Mouse (Mus musculus) CH12.LX (cell line): Measurements from ENCODE around the gene Endou. TPM values are rescaled to one million over a fixed set of nuclear protein-coding genes. Genes with fewer than 3 reads are reported as not detected.

ENCODE experiments used
- DNase-seq: peaks from one replicate; pipeline ENCODE4 v3.0.0-alpha.2; 2013; ENCODE audit errors: extremely low read depth
- H3K27ac ChIP-seq: 2 replicates; pipeline ENCODE4 v1.5.1; 2012; ENCODE audit warnings: low read depth, mild to moderate bottlenecking, control low read depth, moderate library complexity; ENCODE audit not compliant: insufficient read depth
- H3K27me3 ChIP-seq: replicated peaks from 2 replicates; pipeline ENCODE3; 2012; ENCODE audit warnings: inconsistent platforms
- H3K36me3 ChIP-seq, 2 experiments: replicated peaks in 1 of 2; 2 replicates each; pipeline versions ENCODE3 to v1.6.1; 2012; ENCODE audit warnings: inconsistent platforms in 1 of 2, low read length in 1 of 2, mild to moderate bottlenecking in 1 of 2, mixed read lengths in 1 of 2, moderate library complexity in 1 of 2; ENCODE audit not compliant: control insufficient read depth in 1 of 2, insufficient read depth in 1 of 2
- H3K4me1 ChIP-seq, 2 experiments: 2 replicates each; pipeline ENCODE4 v1.6.1; 2012; ENCODE audit warnings: inconsistent platforms in 1 of 2, moderate library complexity in 1 of 2; ENCODE audit not compliant: insufficient read depth in 2 of 2, control insufficient read depth in 1 of 2
- H3K4me2 ChIP-seq: 2 replicates; pipeline ENCODE4 v1.6.1; 2012; ENCODE audit warnings: low read depth, mild to moderate bottlenecking, control low read depth; ENCODE audit not compliant: poor library complexity, insufficient read depth, severe bottlenecking
- H3K4me3 ChIP-seq, 3 experiments: fragments of 150-350 bp in 1 of 3; sonication (generic) in 1 of 3; replicated peaks in 1 of 3; 2 replicates each; pipeline versions ENCODE3 to v1.5.1; 2011 to 2012; ENCODE audit warnings: low read depth in 2 of 3, low read length in 2 of 3, mild to moderate bottlenecking in 2 of 3, moderate library complexity in 2 of 3, control low read depth in 1 of 3, improper control_type of control experiment in 1 of 3, inconsistent platforms in 1 of 3, mixed read lengths in 1 of 3; ENCODE audit not compliant: poor library complexity in 1 of 3
- H3K79me2 ChIP-seq: replicated peaks from 2 replicates; pipeline ENCODE4 v1.6.1; 2012; ENCODE audit warnings: mild to moderate bottlenecking, moderate library complexity; ENCODE audit not compliant: control insufficient read depth, poor library complexity, insufficient read depth, severe bottlenecking; ENCODE audit errors: extremely low read depth
- H3K9ac ChIP-seq: 2 replicates; pipeline ENCODE4 v1.6.1; 2012; ENCODE audit warnings: low read depth, mild to moderate bottlenecking, control low read depth, moderate library complexity; ENCODE audit not compliant: insufficient read depth
- H3K9me3 ChIP-seq: replicated peaks from 2 replicates; pipeline ENCODE3; 2012; ENCODE audit warnings: low read length, inconsistent platforms, mixed read lengths
- CHD1 ChIP-seq: IDR thresholded peaks from 2 replicates; pipeline ENCODE4 v1.6.1; 2012; ENCODE audit warnings: low read depth, low read length, improper control_type of control experiment, inconsistent platforms
- CHD2 ChIP-seq: IDR thresholded peaks from 2 replicates; pipeline ENCODE4 v1.6.1; 2011; ENCODE audit warnings: low read length, improper control_type of control experiment
- CTCF ChIP-seq, 2 experiments: IDR thresholded peaks in 1 of 2; conservative IDR thresholded peaks in 1 of 2; 2 replicates each; pipeline ENCODE4 v1.5.1; 2011 to 2012; ENCODE audit warnings: low read depth in 2 of 2, low read length in 2 of 2, improper control_type of control experiment in 1 of 2, inconsistent platforms in 1 of 2, mild to moderate bottlenecking in 1 of 2, moderate library complexity in 1 of 2
- GABPA ChIP-seq: IDR thresholded peaks from 2 replicates; pipeline ENCODE4 v1.6.1; 2012; ENCODE audit warnings: low read depth, low read length, improper control_type of control experiment, inconsistent platforms; ENCODE audit not compliant: insufficient replicate concordance
- HCFC1 ChIP-seq: IDR thresholded peaks from 2 replicates; pipeline ENCODE4 v1.6.1; 2012; ENCODE audit warnings: low read depth, mild to moderate bottlenecking, inconsistent platforms, low read length, improper control_type of control experiment
- IRF4 ChIP-seq: IDR thresholded peaks from 2 replicates; pipeline ENCODE4 v1.6.1; 2014; ENCODE audit warnings: low read depth, mild to moderate bottlenecking, inconsistent platforms, low read length, improper control_type of control experiment
- JUN ChIP-seq: IDR thresholded peaks from 2 replicates; pipeline ENCODE4 v1.6.1; 2011; ENCODE audit warnings: low read depth, mild to moderate bottlenecking, low read length, improper control_type of control experiment, moderate library complexity; ENCODE audit not compliant: insufficient read depth
- JUND ChIP-seq: conservative IDR thresholded peaks from 2 replicates; pipeline ENCODE4 v1.6.1; 2011; ENCODE audit warnings: low read depth, low read length, improper control_type of control experiment
- KAT2A ChIP-seq: IDR thresholded peaks from 2 replicates; pipeline ENCODE4 v1.6.1; 2012; ENCODE audit warnings: low read length, improper control_type of control experiment, inconsistent platforms; ENCODE audit not compliant: insufficient replicate concordance
- MAX ChIP-seq: IDR thresholded peaks from 2 replicates; pipeline ENCODE4 v1.6.1; 2011; ENCODE audit warnings: low read length, improper control_type of control experiment
- MEF2A ChIP-seq: IDR thresholded peaks from 2 replicates; pipeline ENCODE4 v1.6.1; 2014; ENCODE audit warnings: low read depth, mild to moderate bottlenecking, inconsistent platforms, low read length, improper control_type of control experiment, borderline replicate concordance
- MXI1 ChIP-seq: IDR thresholded peaks from 2 replicates; pipeline ENCODE4 v1.6.1; 2011; ENCODE audit warnings: mild to moderate bottlenecking, low read depth, low read length, improper control_type of control experiment
- NRF1 ChIP-seq: IDR thresholded peaks from 2 replicates; pipeline ENCODE4 v1.6.1; 2014; ENCODE audit warnings: low read depth, mild to moderate bottlenecking, inconsistent platforms, low read length, improper control_type of control experiment, moderate library complexity
- PAX5 ChIP-seq: IDR thresholded peaks from 2 replicates; pipeline ENCODE4 v1.6.1; 2012; ENCODE audit warnings: low read length, inconsistent platforms, mixed read lengths
- RAD21 ChIP-seq: IDR thresholded peaks from 2 replicates; pipeline ENCODE4 v1.6.1; 2011; ENCODE audit warnings: low read depth, mild to moderate bottlenecking, low read length, improper control_type of control experiment, moderate library complexity
- SIN3A ChIP-seq: IDR thresholded peaks from 2 replicates; pipeline ENCODE4 v1.6.1; 2012; ENCODE audit warnings: low read length, improper control_type of control experiment, inconsistent platforms
- ZC3H11A ChIP-seq: IDR thresholded peaks from 2 replicates; pipeline ENCODE4 v1.6.1; 2012; ENCODE audit warnings: low read depth, mild to moderate bottlenecking, inconsistent platforms, low read length, improper control_type of control experiment
- ZMIZ1 ChIP-seq: IDR thresholded peaks from 2 replicates; pipeline ENCODE4 v1.6.1; 2012; ENCODE audit warnings: low read depth, mild to moderate bottlenecking, inconsistent platforms, low read length, improper control_type of control experiment
- dilution Hi-C: fragments of 300-500 bp; cut with MboI; formaldehyde crosslinking; loops from 2 replicates; pipeline ENCODE4 v1.14.3; 2020; ENCODE audit warnings: low sequenced_read_pairs; ENCODE audit not compliant: extremely low pct_unique_long_range_greater_than_20kb, extremely low pct_ligation_motif_present
- in situ Hi-C: fragments of 300-500 bp; cut with MboI; formaldehyde crosslinking; loops from 3 replicates; pipeline ENCODE4 v1.14.3; 2019; ENCODE audit warnings: low sequenced_read_pairs, low pct_ligation_motif_present, low pct_unique_long_range_greater_than_20kb, mixed read lengths
- polyA plus RNA-seq: library from polyadenylated mRNA; unstranded; fragments of >175 nt; gene quantifications from 2 replicates; pipeline ENCODE4 v1.2.1, GENCODE M21; 2012; ENCODE audit warnings: low read depth; ENCODE audit not compliant: insufficient read length
- total RNA-seq, 2 experiments: library from RNA; depleted of rRNA; stranded (reverse); fragments of 300-350 nt in 1 of 2; fragments of >200 nt in 1 of 2; gene quantifications; 2 replicates each; pipeline ENCODE4 v1.2.3; 2012 to 2014

Endou gene
- total and polyA plus RNA-seq, 3 experiments = 49.5 to 66.9 (median 64.0) TPM

DNA sequence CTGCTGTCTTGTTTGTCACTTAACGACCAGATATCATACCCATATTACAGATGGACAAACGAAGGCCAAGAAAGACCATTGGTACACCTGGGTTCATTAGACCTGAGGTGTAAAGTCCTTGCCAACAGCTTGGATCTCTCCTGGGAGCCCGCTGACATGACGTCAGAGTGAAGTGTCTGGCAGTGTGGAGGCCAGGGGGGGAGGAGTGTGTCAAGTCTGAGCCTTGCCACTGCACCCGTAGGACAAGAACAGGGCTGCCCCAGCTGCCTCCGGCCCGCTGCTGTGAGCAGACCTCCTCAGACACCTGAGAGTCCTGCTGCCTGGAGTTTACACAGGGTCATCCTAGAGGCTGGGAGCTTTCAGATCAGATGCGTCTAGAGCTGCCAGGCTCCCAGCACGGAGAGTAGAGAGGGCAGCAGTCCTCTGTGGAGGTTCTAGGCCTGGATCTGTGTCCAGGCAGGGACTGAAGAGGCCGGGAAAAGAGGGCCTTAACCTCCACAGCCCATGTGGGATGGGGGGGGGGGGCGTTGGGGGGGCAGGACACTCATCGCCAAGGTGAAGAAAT, 12.9 kb upstream of the Endou start (continued):
- TF ChIP-seq MAX (no peak), CHD1 (no peak; the same call in 1 of the 2 replicates), PAX5 (no peak), ZC3H11A (no peak), MXI1 (0 out of 2 replicates have a peak, but pooled peaks have one; percentile 35), JUN (0 out of 2 replicates have a peak, but pooled peaks have one; percentile 26)

DNA sequence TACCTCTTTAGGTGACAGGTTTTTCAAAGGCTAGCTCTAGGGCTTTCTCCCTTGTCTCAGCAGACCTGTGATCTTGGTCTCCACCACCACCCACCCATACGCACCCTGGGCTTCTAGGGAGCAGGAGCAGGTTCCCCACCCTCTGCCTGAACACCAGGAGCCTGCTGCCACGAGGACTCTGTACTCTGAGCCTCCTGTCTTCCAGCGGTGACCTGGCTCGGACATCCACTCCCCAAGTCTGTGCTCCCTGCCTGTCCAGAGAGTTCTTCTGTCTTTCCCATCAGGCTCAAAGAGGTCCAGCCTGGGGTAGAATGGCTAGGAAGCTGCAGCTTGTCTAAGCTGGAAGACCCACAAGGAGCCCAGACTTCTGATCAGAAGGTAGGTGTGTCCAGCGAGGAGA, 12.1 kb upstream of the Endou start:
- peak overlapping the region; percentile 99 for H3K27ac ChIP-seq
- dilution Hi-C loops = no loop called here
- peaks cover 6% of the 10 kb centered on the region for H3K79me2 ChIP-seq
- no peak overlapping the region for H3K4me2 ChIP-seq
- peaks cover 0 to 17% of the 10 kb centered on the region in 2 experiments for H3K36me3 ChIP-seq
- peaks cover 45 to 64% of the 10 kb centered on the region in 2 experiments for H3K4me1 ChIP-seq
- peaks cover under 1% of the 10 kb centered on the region for H3K9me3 ChIP-seq
- peak overlapping the region in 1 of 3 experiments; percentile 17 for H3K4me3 ChIP-seq
- peak; percentile 15 for DNase-seq
- no peak for TF ChIP-seq CTCF (conservative IDR thresholded peaks at IDR 0.05 in 1 of 2, IDR thresholded peaks at IDR 0.05 in 1 of 2; ENCODE audit: low read depth in 2 of 2, low read length in 2 of 2)
- TF ChIP-seq ZC3H11A = no peak
- no peak for TF ChIP-seq MEF2A
- no peak for TF ChIP-seq CHD2
- no peak for TF ChIP-seq SIN3A
- TF ChIP-seq HCFC1 = no peak
- no peak for TF ChIP-seq IRF4
- no peak for TF ChIP-seq MXI1
- TF ChIP-seq ZMIZ1 = no peak
- TF ChIP-seq JUND = no peak
- no peak for TF ChIP-seq CHD1
- no peak for TF ChIP-seq GABPA
- no peak for TF ChIP-seq KAT2A
- no peak for TF ChIP-seq MAX
- TF ChIP-seq RAD21 = no peak
- no peak for TF ChIP-seq NRF1
- TF ChIP-seq, all 38 proteins: peak for 0
- in situ Hi-C loops = no loop called here
- H3K9ac ChIP-seq = no peak overlapping the region
- H3K27me3 ChIP-seq = no peaks in the 10 kb centered on the region
